Mouse (Mus musculus) heart, embryonic 12.5 days (tissue): ENCODE data around the gene H2-D1. TPM values are rescaled to one million over a fixed set of nuclear protein-coding genes. Genes with fewer than 3 reads are reported as not detected.

Experiments used
- microRNA-seq: library from miRNA; unstranded; fragments of <30 nt; microRNA quantifications from one replicate; pipeline ENCODE4, GENCODE M21; 2017
- polyA plus RNA-seq: library from polyadenylated mRNA; unstranded; fragments of >200 nt; fragmentation: Nextera tagmentation; extraction: Ambion mirVana; gene quantifications from 2 replicates; pipeline ENCODE4 v1.2.1, GENCODE M21; 2016

H2-D1 gene
- polyA plus RNA-seq, 1 experiment from 2014 or later = 30.2 TPM

Small RNA genes within 50 kb of the gene (microRNA-seq; reads per million reads assigned to microRNA genes)
- 1.9 reads per million for gene Mir6975
- gene Mir8094 = not detected

Other genes starting within 250 kb of the H2-D1 start
- gene Vwa7, start 246.2 kb upstream of the H2-D1 start, polyA plus RNA-seq = 0.32 and 0.37 TPM in 2 replicates
- 2.4 and 2.6 TPM in 2 replicates for gene Sapcd1, start 234.7 kb upstream of the H2-D1 start, polyA plus RNA-seq
- gene Msh5, start 216.0 kb upstream of the H2-D1 start, polyA plus RNA-seq = 3.5 and 4.9 TPM in 2 replicates
- 349 and 354 TPM in 2 replicates for gene Clic1, start 212.8 kb upstream of the H2-D1 start, polyA plus RNA-seq
- 192 and 205 TPM in 2 replicates for gene Ddah2, start 203.7 kb upstream of the H2-D1 start, polyA plus RNA-seq
- gene Ly6g6c, start 197.3 kb upstream of the H2-D1 start, polyA plus RNA-seq = 0.27 TPM in 1 of 2 replicates, not detected in the other
- 1.2 and 2.0 TPM in 2 replicates for gene Mpig6b, start 196.5 kb upstream of the H2-D1 start, polyA plus RNA-seq
- gene Ly6g6e, start 185.8 kb upstream of the H2-D1 start, polyA plus RNA-seq = 0.24 and 0.40 TPM in 2 replicates
- 1.8 and 2.2 TPM in 2 replicates for gene Ly6g6d, start 184.7 kb upstream of the H2-D1 start, polyA plus RNA-seq
- gene Ly6g6f, start 177.1 kb upstream of the H2-D1 start, polyA plus RNA-seq = 1.1 and 1.5 TPM in 2 replicates
- 58.9 and 65.1 TPM in 2 replicates for gene Abhd16a, start 173.5 kb upstream of the H2-D1 start, polyA plus RNA-seq
- gene Ly6g5c, start 154.5 kb upstream of the H2-D1 start, polyA plus RNA-seq = not detected in 2 replicates
- 0.32 and 0.38 TPM in 2 replicates for gene Ly6g5b, start 147.3 kb upstream of the H2-D1 start, polyA plus RNA-seq
- 11.1 and 15.1 TPM in 2 replicates for gene Gpank1, start 141.3 kb upstream of the H2-D1 start, polyA plus RNA-seq
- gene Csnk2b, start 140.7 kb upstream of the H2-D1 start, polyA plus RNA-seq = 190 and 207 TPM in 2 replicates
- gene D17H6S53E, start 136.4 kb upstream of the H2-D1 start, polyA plus RNA-seq = 8.6 and 8.7 TPM in 2 replicates
- gene Apom, start 130.7 kb upstream of the H2-D1 start, polyA plus RNA-seq = 1.3 and 8.3 TPM in 2 replicates
- 56.1 and 61.6 TPM in 2 replicates for gene Bag6, start 127.6 kb upstream of the H2-D1 start, polyA plus RNA-seq
- 132 and 148 TPM in 2 replicates for gene Prrc2a, start 97.8 kb upstream of the H2-D1 start, polyA plus RNA-seq
- gene Aif1, start 86.7 kb upstream of the H2-D1 start, polyA plus RNA-seq = 4.3 and 4.4 TPM in 2 replicates
- 3.3 and 5.2 TPM in 2 replicates for gene Lst1, start 74.3 kb upstream of the H2-D1 start, polyA plus RNA-seq
- 0.14 and 0.31 TPM in 2 replicates for gene Ltb, start 68.3 kb upstream of the H2-D1 start, polyA plus RNA-seq
- 0.12 TPM in 1 of 2 replicates, not detected in the other for gene Tnf, start 60.7 kb upstream of the H2-D1 start, polyA plus RNA-seq
- not detected in 2 replicates for gene Lta, start 57.4 kb upstream of the H2-D1 start, polyA plus RNA-seq
- gene Gm16181, start 41.9 kb upstream of the H2-D1 start, polyA plus RNA-seq = 0.55 TPM in 1 of 2 replicates, not detected in the other
- gene Atp6v1g2, start 29.1 kb upstream of the H2-D1 start, polyA plus RNA-seq = 10.0 and 12.5 TPM in 2 replicates
- gene Nfkbil1, start 26.9 kb upstream of the H2-D1 start, polyA plus RNA-seq = 9.0 and 9.8 TPM in 2 replicates
- 282 and 285 TPM in 2 replicates for gene Ddx39b, start 21.0 kb upstream of the H2-D1 start, polyA plus RNA-seq
- 0.08 and 0.14 TPM in 2 replicates for gene H2-Q1, start 57.7 kb downstream of the H2-D1 start, polyA plus RNA-seq
- gene H2-Q2, start 79.5 kb downstream of the H2-D1 start, polyA plus RNA-seq = 4.1 and 5.0 TPM in 2 replicates
- gene H2-Q4, start 116.9 kb downstream of the H2-D1 start, polyA plus RNA-seq = 1.9 and 2.5 TPM in 2 replicates
- gene H2-Q6, start 162.1 kb downstream of the H2-D1 start, polyA plus RNA-seq = 0.57 TPM in 1 of 2 replicates, not detected in the other
- 0.83 and 1.0 TPM in 2 replicates for gene H2-Q7, start 176.4 kb downstream of the H2-D1 start, polyA plus RNA-seq
- 0.31 and 1.2 TPM in 2 replicates for gene H2-Q10, start 207.4 kb downstream of the H2-D1 start, polyA plus RNA-seq
- not detected in 2 replicates for gene Pou5f1, start 243.3 kb downstream of the H2-D1 start, polyA plus RNA-seq